Mouse (Mus musculus): ENCODE data around the gene 9530068E07Rik. TPM values are rescaled to one million over a fixed set of nuclear protein-coding genes. Genes with fewer than 3 reads are reported as not detected.

Gene 9530068E07Rik
- polyA plus RNA-seq, 1 experiment from 2014 or later, result 217 TPM

GRCm38 (mm10) chr11:52401476-52401875 lies 5.2 kb downstream of the 9530068E07Rik start:
- Histone ChIP-seq H3K4me3 (replicated peaks) (no peak overlapping the region), H3K4me2 (no peak overlapping the region), H3K27ac (no peak overlapping the region), H3K27me3 (no peaks in the 10 kb centered on the region), H3K36me3 (peaks cover 46% of the 10 kb centered on the region), H3K9ac (no peak overlapping the region), H3K9me3 (replicated peaks) (no peaks in the 10 kb centered on the region), H3K4me1 (peaks cover 37% of the 10 kb centered on the region)
- 68% methylated on average over 2 of the region's 2 CpGs for WGBS
- ATAC-seq (replicated peaks; ENCODE audit: low FRiP score), result no peak

- ATAC-seq (replicated peaks; ENCODE audit: low FRiP score), result no peak
- no peak overlapping the region for H3K4me2 ChIP-seq
- no peak overlapping the region for H3K4me3 ChIP-seq (replicated peaks)
- no peaks in the 10 kb centered on the region for H3K27me3 ChIP-seq
- no peak overlapping the region for H3K27ac ChIP-seq
- H3K9me3 ChIP-seq (replicated peaks), result no peaks in the 10 kb centered on the region
- H3K9ac ChIP-seq, result no peak overlapping the region
- 41% methylated on average over 1 of the region's 1 CpGs for WGBS
- peaks cover 32% of the 10 kb centered on the region for H3K4me1 ChIP-seq
- H3K36me3 ChIP-seq, result peaks cover 54% of the 10 kb centered on the region
Observed at GRCm38 (mm10) chr11:52402566-52402965, 6.3 kb downstream of the 9530068E07Rik start.

GRCm38 (mm10) chr11:52404209-52404608 lies 8.0 kb downstream of the 9530068E07Rik start:
- Histone ChIP-seq H3K4me3 (replicated peaks) (no peak overlapping the region), H3K9me3 (replicated peaks) (no peaks in the 10 kb centered on the region), H3K4me2 (no peak overlapping the region), H3K27me3 (no peaks in the 10 kb centered on the region), H3K4me1 (peaks cover 32% of the 10 kb centered on the region), H3K36me3 (peaks cover 65% of the 10 kb centered on the region), H3K9ac (no peak overlapping the region), H3K27ac (no peak overlapping the region)
- ATAC-seq (replicated peaks; ENCODE audit: low FRiP score), result no peak
- WGBS, result 78% methylated on average over 5 of the region's 5 CpGs

GRCm38 (mm10) chr11:52405196-52405688 lies 9.0 kb downstream of the 9530068E07Rik start:
- Histone ChIP-seq H3K4me3 (replicated peaks) (no peak overlapping the region), H3K27me3 (no peaks in the 10 kb centered on the region), H3K9ac (no peak overlapping the region), H3K4me1 (peaks cover 27% of the 10 kb centered on the region), H3K36me3 (peaks cover 72% of the 10 kb centered on the region), H3K27ac (no peak overlapping the region), H3K9me3 (replicated peaks) (no peaks in the 10 kb centered on the region), H3K4me2 (no peak overlapping the region)
- 71% methylated on average over 9 of the region's 9 CpGs for WGBS
- ATAC-seq (replicated peaks; ENCODE audit: low FRiP score), result no peak; the same call in 1 of the 2 replicates

GRCm38 (mm10) chr11:52409316-52409715 lies 13.1 kb downstream of the 9530068E07Rik start:
- H3K4me1 ChIP-seq, result peaks cover 4% of the 10 kb centered on the region; the same call in 1 of the 2 replicates
- no peak overlapping the region for H3K4me3 ChIP-seq (replicated peaks)
- peaks cover 57% of the 10 kb centered on the region for H3K36me3 ChIP-seq
- no peak for ATAC-seq (replicated peaks; ENCODE audit: low FRiP score)
- H3K27me3 ChIP-seq, result no peaks in the 10 kb centered on the region
- 68% methylated on average over 5 of the region's 5 CpGs for WGBS
- no peaks in the 10 kb centered on the region for H3K9me3 ChIP-seq (replicated peaks)
- no peak overlapping the region for H3K4me2 ChIP-seq
- no peak overlapping the region for H3K27ac ChIP-seq
- no peak overlapping the region for H3K9ac ChIP-seq

GRCm38 (mm10) chr11:52418358-52418757 lies 22.1 kb downstream of the 9530068E07Rik start:
- no peaks in the 10 kb centered on the region for H3K36me3 ChIP-seq
- H3K4me3 ChIP-seq (replicated peaks), result no peak overlapping the region
- no peak overlapping the region for H3K4me2 ChIP-seq
- no peak overlapping the region for H3K27ac ChIP-seq
- no peaks in the 10 kb centered on the region for H3K9me3 ChIP-seq (replicated peaks)
- H3K27me3 ChIP-seq, result no peaks in the 10 kb centered on the region
- 77% methylated on average over 5 of the region's 5 CpGs for WGBS
- H3K9ac ChIP-seq, result no peak overlapping the region
- H3K4me1 ChIP-seq, result peaks cover 20% of the 10 kb centered on the region
- no peak for ATAC-seq (replicated peaks; ENCODE audit: low FRiP score)

- no peak overlapping the region for H3K4me2 ChIP-seq
- no peak overlapping the region for H3K27ac ChIP-seq
- no peak for ATAC-seq (replicated peaks; ENCODE audit: low FRiP score)
- H3K9me3 ChIP-seq (replicated peaks), result no peaks in the 10 kb centered on the region
- H3K36me3 ChIP-seq, result no peaks in the 10 kb centered on the region
- WGBS, result 36% methylated on average over 5 of the region's 5 CpGs
- no peak overlapping the region for H3K4me3 ChIP-seq (replicated peaks)
- no peak overlapping the region for H3K9ac ChIP-seq
- H3K4me1 ChIP-seq, result peaks cover 20% of the 10 kb centered on the region
- no peaks in the 10 kb centered on the region for H3K27me3 ChIP-seq
Observed at GRCm38 (mm10) chr11:52419246-52419645, 23.0 kb downstream of the 9530068E07Rik start.

- Histone ChIP-seq H3K27ac (peak overlapping the region; percentile 76; the same call in 1 of the 2 replicates), H3K9me3 (replicated peaks) (no peaks in the 10 kb centered on the region), H3K4me2 (no peak overlapping the region; the same call in 1 of the 2 replicates), H3K27me3 (no peaks in the 10 kb centered on the region), H3K4me1 (peaks cover 20% of the 10 kb centered on the region), H3K36me3 (no peaks in the 10 kb centered on the region), H3K9ac (no peak overlapping the region), H3K4me3 (replicated peaks) (no peak overlapping the region)
- 70% methylated on average over 7 of the region's 7 CpGs for WGBS
- no peak for ATAC-seq (replicated peaks; ENCODE audit: low FRiP score)
Observed at GRCm38 (mm10) chr11:52419861-52420260, 23.6 kb downstream of the 9530068E07Rik start.

GRCm38 (mm10) chr11:52420296-52421052 lies 24.2 kb downstream of the 9530068E07Rik start:
- Histone ChIP-seq H3K9ac (no peak overlapping the region), H3K4me3 (replicated peaks) (no peak overlapping the region), H3K4me2 (peak overlapping the region; percentile 31; the same call in 1 of the 2 replicates), H3K27ac (peak overlapping the region; percentile 76), H3K27me3 (no peaks in the 10 kb centered on the region), H3K4me1 (peaks cover 20% of the 10 kb centered on the region), H3K36me3 (no peaks in the 10 kb centered on the region), H3K9me3 (replicated peaks) (no peaks in the 10 kb centered on the region)
- peak; percentile 59 for ATAC-seq (replicated peaks; ENCODE audit: low FRiP score)
- 27% methylated on average over 12 of the region's 12 CpGs for WGBS

GRCm38 (mm10) chr11:52421053-52421778 lies 25.0 kb downstream of the 9530068E07Rik start:
- no peak overlapping the region for H3K4me3 ChIP-seq (replicated peaks)
- no peaks in the 10 kb centered on the region for H3K9me3 ChIP-seq (replicated peaks)
- H3K9ac ChIP-seq, result no peak overlapping the region
- H3K4me2 ChIP-seq, result peak overlapping the region; percentile 12; the same call in 1 of the 2 replicates
- H3K36me3 ChIP-seq, result no peaks in the 10 kb centered on the region
- H3K27ac ChIP-seq, result peak overlapping the region; percentile 76
- H3K27me3 ChIP-seq, result no peaks in the 10 kb centered on the region
- H3K4me1 ChIP-seq, result peaks cover 23% of the 10 kb centered on the region
- WGBS, result 14% methylated on average over 12 of the region's 12 CpGs
- ATAC-seq (replicated peaks; ENCODE audit: low FRiP score), result peak; percentile 70

- H3K9ac ChIP-seq, result no peak overlapping the region
- H3K27me3 ChIP-seq, result peaks cover 6% of the 10 kb centered on the region; the same call in 1 of the 2 replicates
- no peak overlapping the region for H3K4me2 ChIP-seq
- WGBS, result 59% methylated on average over 6 of the region's 6 CpGs
- no peaks in the 10 kb centered on the region for H3K36me3 ChIP-seq
- no peaks in the 10 kb centered on the region for H3K9me3 ChIP-seq (replicated peaks)
- 0 out of 2 replicates have a peak, but pooled peaks cover 5% of the 10 kb centered on the region for H3K4me1 ChIP-seq
- no peak for ATAC-seq (replicated peaks; ENCODE audit: low FRiP score)
- H3K27ac ChIP-seq, result no peak overlapping the region
- no peak overlapping the region for H3K4me3 ChIP-seq (replicated peaks)
Observed at GRCm38 (mm10) chr11:52429440-52429839, 33.2 kb downstream of the 9530068E07Rik start.

- Histone ChIP-seq H3K9me3 (replicated peaks) (no peaks in the 10 kb centered on the region), H3K4me2 (no peak overlapping the region), H3K27ac (no peak overlapping the region), H3K36me3 (no peaks in the 10 kb centered on the region), H3K9ac (no peak overlapping the region), H3K4me1 (peaks cover under 1% of the 10 kb centered on the region; the same call in 1 of the 2 replicates), H3K4me3 (replicated peaks) (no peak overlapping the region), H3K27me3 (peaks cover 18% of the 10 kb centered on the region; the same call in 1 of the 2 replicates)
- 56% methylated on average over 5 of the region's 5 CpGs for WGBS
- no peak for ATAC-seq (replicated peaks; ENCODE audit: low FRiP score)
Observed at GRCm38 (mm10) chr11:52431594-52431993, 35.4 kb downstream of the 9530068E07Rik start.

All from kidney, embryonic 15.5 days (tissue).